Mouse (Mus musculus): Measurements from ENCODE around the gene Emg1. TPM values are rescaled to one million over a fixed set of nuclear protein-coding genes. Genes with fewer than 3 reads are reported as not detected.

Emg1 gene
- polyA plus RNA-seq (2015; fragmentation: Nextera tagmentation; extraction: Ambion mirVana): 96.6 and 97.3 TPM in 2 replicates

DNA sequence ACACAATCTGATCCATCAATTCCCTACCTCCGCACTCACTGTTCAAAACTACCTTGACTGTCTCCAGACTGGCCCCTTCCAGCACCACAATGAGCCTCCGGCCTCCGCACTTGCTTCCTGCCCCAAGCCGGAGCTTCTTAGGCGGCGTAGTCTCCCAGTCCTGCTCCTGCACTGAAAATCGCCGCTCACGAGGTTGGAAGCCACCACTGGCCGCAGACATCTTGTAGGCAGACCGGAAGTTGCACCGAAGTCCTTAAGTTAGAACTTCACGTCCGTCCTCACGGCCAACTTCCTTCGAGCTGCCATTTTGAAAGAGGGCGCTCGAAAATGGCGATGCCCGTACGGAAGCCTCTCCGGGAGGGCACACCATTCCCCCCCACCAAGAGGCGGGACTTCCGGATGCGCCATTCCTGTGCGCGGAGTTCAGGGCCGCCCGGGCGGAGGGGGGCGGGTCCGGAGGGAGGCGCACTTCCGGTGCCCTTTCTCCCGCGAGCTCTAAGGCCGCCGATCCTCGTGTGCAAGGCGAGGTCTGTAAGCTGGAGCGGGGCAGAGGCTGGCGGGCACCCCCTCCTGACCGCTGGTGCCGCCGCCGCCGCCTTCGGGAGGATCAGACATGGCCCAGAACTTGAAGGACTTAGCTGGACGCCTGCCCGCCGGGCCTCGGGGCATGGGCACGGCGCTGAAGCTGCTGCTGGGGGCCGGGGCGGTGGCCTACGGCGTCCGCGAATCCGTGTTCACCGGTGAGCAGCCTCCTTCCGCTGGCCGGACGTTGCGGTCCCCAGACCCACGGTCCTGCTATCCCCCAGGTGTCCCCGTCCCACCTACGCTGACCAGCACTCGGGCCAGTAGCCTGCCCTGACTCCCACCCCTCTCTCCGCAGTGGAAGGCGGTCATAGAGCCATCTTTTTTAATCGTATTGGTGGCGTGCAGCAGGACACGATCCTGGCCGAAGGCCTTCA is at the start of gene Emg1, which contains the start of gene Phb2:
Gene Emg1, minus strand, starts transcription at position 355 of the 959 bp plus-strand sequence.
Gene Phb2, plus strand, starts transcription at position 513 of the 959 bp plus-strand sequence.
- Histone ChIP-seq H3K4me3 (ENCODE audit: low read depth, low read length) (peak within 1 kb of the TSS; percentile 85), H3K9ac (ENCODE audit: low read depth, low read length) (peak within 1 kb of the TSS; percentile 83), H3K36me3 (ENCODE audit: control insufficient read depth, insufficient read depth) (peaks cover 35% of the 10 kb centered on the region), H3K9me3 (ENCODE audit: control insufficient read depth) (no peaks in the 10 kb centered on the region), H3K4me1 (replicated peaks; ENCODE audit: control insufficient read depth, insufficient read depth, low read length) (peaks cover 7% of the 10 kb centered on the region), H3K27ac (ENCODE audit: low read depth, low read length) (peak within 1 kb of the TSS; percentile 88), H3K27me3 (replicated peaks; ENCODE audit: control insufficient read depth, insufficient read depth, low read length) (no peaks in the 10 kb centered on the region), H3K4me2 (replicated peaks; ENCODE audit: low read depth) (peak within 1 kb of the TSS; percentile 92)
- TF ChIP-seq CTCF (IDR thresholded peaks at IDR 0.05; ENCODE audit: low read depth): peak; percentile 33
- WGBS: under 1% methylated on average over 73 of the region's 76 CpGs
- peak; percentile 94 for ATAC-seq

DNA sequence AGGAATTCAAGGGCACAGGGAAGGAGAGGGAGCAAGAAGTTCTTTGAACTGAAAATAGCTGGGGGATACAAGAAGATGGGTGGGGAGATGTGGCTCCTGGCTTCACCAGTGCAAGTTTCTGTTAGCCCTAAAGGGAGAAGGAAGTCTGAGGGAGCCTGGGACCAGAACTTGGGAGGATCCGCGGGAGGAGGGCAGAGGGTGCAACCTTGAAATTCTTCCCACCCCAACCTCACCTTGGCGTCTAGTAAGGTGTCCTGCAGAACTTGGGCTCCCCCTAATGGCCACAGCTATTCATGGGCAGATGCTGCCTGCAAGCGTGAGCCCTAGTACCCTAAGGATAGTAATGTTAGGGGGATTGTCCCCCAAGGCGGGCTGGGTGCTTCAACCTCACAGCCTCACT is 47.3 kb upstream of the Emg1 start:
- H3K4me1 ChIP-seq (replicated peaks; ENCODE audit: control insufficient read depth, insufficient read depth, low read length): no peaks in the 10 kb centered on the region
- peak; percentile 26; the same call in 1 of the 2 replicates for ATAC-seq
- H3K27ac ChIP-seq (ENCODE audit: low read depth, low read length): peak overlapping the region; percentile 50; the same call in 1 of the 2 replicates
- H3K4me3 ChIP-seq (ENCODE audit: low read depth, low read length): no peak overlapping the region
- H3K9ac ChIP-seq (ENCODE audit: low read depth, low read length): no peak overlapping the region; the same call in 1 of the 2 replicates
- TF ChIP-seq CTCF (IDR thresholded peaks at IDR 0.05; ENCODE audit: low read depth): peak; percentile 98
- H3K36me3 ChIP-seq (ENCODE audit: control insufficient read depth, insufficient read depth): no peaks in the 10 kb centered on the region
- H3K4me2 ChIP-seq (replicated peaks; ENCODE audit: low read depth): peak overlapping the region; percentile 83
- H3K9me3 ChIP-seq (ENCODE audit: control insufficient read depth): no peaks in the 10 kb centered on the region
- no peaks in the 10 kb centered on the region for H3K27me3 ChIP-seq (replicated peaks; ENCODE audit: control insufficient read depth, insufficient read depth, low read length)
- WGBS: 1% methylated on average over 5 of the region's 5 CpGs

- Histone ChIP-seq H3K9ac (ENCODE audit: low read depth, low read length) (no peak overlapping the region; the same call in 1 of the 2 replicates), H3K27ac (ENCODE audit: low read depth, low read length) (peak overlapping the region; percentile 50), H3K27me3 (replicated peaks; ENCODE audit: control insufficient read depth, insufficient read depth, low read length) (no peaks in the 10 kb centered on the region), H3K9me3 (ENCODE audit: control insufficient read depth) (no peaks in the 10 kb centered on the region), H3K4me2 (replicated peaks; ENCODE audit: low read depth) (peak overlapping the region; percentile 83), H3K36me3 (ENCODE audit: control insufficient read depth, insufficient read depth) (no peaks in the 10 kb centered on the region), H3K4me1 (replicated peaks; ENCODE audit: control insufficient read depth, insufficient read depth, low read length) (no peaks in the 10 kb centered on the region), H3K4me3 (ENCODE audit: low read depth, low read length) (no peak overlapping the region)
- WGBS: 36% methylated on average over 2 of the region's 2 CpGs
- no peak for ATAC-seq
- no peak for TF ChIP-seq CTCF (IDR thresholded peaks at IDR 0.05; ENCODE audit: low read depth)
Observed at GRCm38 (mm10) chr6:124758849-124759232, 46.9 kb upstream of the Emg1 start.

DNA sequence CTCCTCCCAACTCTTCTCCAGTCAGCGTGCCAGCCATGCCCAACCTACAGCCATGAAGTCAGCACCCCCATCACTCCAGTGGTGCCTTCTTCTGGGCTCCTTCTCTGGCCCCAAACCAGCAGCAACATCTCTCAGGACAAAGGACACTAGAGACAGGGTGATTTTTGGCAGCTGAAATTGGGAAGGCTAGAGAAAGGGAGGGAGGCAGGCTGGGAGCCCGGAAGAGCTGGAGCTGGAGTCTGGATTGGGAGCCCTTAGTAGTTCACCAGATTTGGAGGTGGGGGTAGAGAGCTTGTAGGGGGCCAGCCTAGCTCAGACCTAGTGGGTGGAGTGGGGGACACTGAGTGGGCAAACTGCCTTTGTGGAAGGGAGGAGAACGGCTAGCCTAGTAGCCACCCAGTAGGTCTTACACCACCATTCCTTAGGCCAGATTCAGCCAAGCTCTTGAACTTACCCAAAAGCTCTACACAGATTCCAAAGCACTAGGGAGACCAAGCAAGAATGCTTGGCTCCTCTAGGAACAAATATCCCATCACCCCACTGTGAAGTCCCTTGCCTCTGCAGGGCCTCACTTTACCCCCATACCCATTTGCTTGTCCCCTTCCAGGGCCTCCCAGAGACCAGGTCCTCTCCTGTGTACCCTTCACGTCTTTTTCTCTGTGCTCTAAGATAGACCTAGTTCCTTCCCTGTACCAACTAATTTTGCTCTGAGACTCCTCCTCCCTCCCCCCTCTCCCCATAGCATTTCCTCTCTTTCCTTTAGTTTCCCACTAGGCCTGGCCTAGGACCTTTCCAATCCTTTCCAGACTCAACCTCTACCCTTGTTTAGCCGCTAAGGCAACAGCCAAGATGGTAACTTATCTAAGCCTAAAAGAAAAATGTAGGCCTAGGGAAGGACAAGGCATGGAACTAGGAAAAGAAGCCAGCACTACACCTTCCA is 46.2 kb upstream of the Emg1 start:
- Histone ChIP-seq H3K9me3 (ENCODE audit: control insufficient read depth) (no peaks in the 10 kb centered on the region), H3K9ac (ENCODE audit: low read depth, low read length) (peak overlapping the region; percentile 5; the same call in 1 of the 2 replicates), H3K4me1 (replicated peaks; ENCODE audit: control insufficient read depth, insufficient read depth, low read length) (no peaks in the 10 kb centered on the region), H3K27ac (ENCODE audit: low read depth, low read length) (peak overlapping the region; percentile 50), H3K36me3 (ENCODE audit: control insufficient read depth, insufficient read depth) (no peaks in the 10 kb centered on the region), H3K4me2 (replicated peaks; ENCODE audit: low read depth) (peak overlapping the region; percentile 83), H3K27me3 (replicated peaks; ENCODE audit: control insufficient read depth, insufficient read depth, low read length) (no peaks in the 10 kb centered on the region), H3K4me3 (ENCODE audit: low read depth, low read length) (peak overlapping the region; percentile 85)
- ATAC-seq: no peak
- no peak for TF ChIP-seq CTCF (IDR thresholded peaks at IDR 0.05; ENCODE audit: low read depth)
- 62% methylated on average over 5 of the region's 5 CpGs for WGBS

DNA sequence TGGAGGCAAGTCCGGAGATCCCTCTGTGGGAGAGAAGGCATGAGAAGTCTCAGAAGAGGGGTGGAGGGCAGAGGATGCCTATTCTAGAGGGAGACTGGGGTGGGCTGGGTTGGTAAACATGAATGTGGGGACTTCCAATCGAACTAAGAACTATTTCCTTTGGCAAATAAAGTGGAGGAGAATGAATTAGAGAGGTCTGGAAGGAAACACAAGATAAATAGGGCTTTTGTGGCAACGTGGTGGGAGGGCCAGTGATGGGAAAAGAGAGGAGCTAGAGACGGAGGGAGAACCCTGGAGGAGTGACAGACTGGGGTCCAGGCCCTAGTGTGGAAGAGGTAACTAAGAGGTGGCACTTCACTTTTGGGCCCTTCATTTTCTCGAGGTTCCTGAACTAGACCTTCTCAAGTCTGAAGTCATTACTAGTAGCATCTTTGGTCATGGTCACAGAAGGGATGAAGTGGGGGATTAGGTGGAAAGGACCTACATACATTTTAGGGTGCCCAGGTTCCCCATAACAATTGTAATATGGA is 45.4 kb upstream of the Emg1 start:
- peak overlapping the region; percentile 50; the same call in 1 of the 2 replicates for H3K27ac ChIP-seq (ENCODE audit: low read depth, low read length)
- H3K9me3 ChIP-seq (ENCODE audit: control insufficient read depth): no peaks in the 10 kb centered on the region
- no peak for ATAC-seq
- 36% methylated on average over 5 of the region's 5 CpGs for WGBS
- H3K27me3 ChIP-seq (replicated peaks; ENCODE audit: control insufficient read depth, insufficient read depth, low read length): no peaks in the 10 kb centered on the region
- H3K9ac ChIP-seq (ENCODE audit: low read depth, low read length): peak overlapping the region; percentile 95
- no peak for TF ChIP-seq CTCF (IDR thresholded peaks at IDR 0.05; ENCODE audit: low read depth)
- H3K36me3 ChIP-seq (ENCODE audit: control insufficient read depth, insufficient read depth): no peaks in the 10 kb centered on the region
- H3K4me2 ChIP-seq (replicated peaks; ENCODE audit: low read depth): peak overlapping the region; percentile 83
- peak overlapping the region; percentile 85 for H3K4me3 ChIP-seq (ENCODE audit: low read depth, low read length)
- H3K4me1 ChIP-seq (replicated peaks; ENCODE audit: control insufficient read depth, insufficient read depth, low read length): no peaks in the 10 kb centered on the region

Measured in intestine, postnatal 0 days (tissue).